Mouse (Mus musculus) lung, postnatal 25 days (tissue): ENCODE measurements around the gene Gm21818.
"Not testable (repeated sequence)": the region's sequence is repeated elsewhere in the genome, so short reads cannot be mapped to it uniquely, and the experiment has no call there.

Experiments
- DNase-seq: peaks from one replicate; pipeline ENCODE4 v3.0.0; 2022; ENCODE audit warnings: low spot score

The Gm21818 gene

GRCm38 (mm10) chr13:120172133-120172532, at the start of gene Gm21818:
Gm21818 (plus strand) TSS chr13:120172433.
- DNase-seq = not testable (repeated sequence)

GRCm38 (mm10) chr13:120139946-120140345, 32.3 kb upstream of the Gm21818 start, which contains the start of gene Gm20767:
Gm20767 (plus strand) TSS chr13:120140246.
- not testable (repeated sequence) for DNase-seq

GRCm38 (mm10) chr13:120142348-120142747, 29.9 kb upstream of the Gm21818 start:
- DNase-seq = not testable (repeated sequence)

GRCm38 (mm10) chr13:120149660-120150407, 22.4 kb upstream of the Gm21818 start:
- not testable (repeated sequence) for DNase-seq

- DNase-seq = not testable (repeated sequence)
These were observed 21.6 kb upstream of the Gm21818 start for GRCm38 (mm10) chr13:120150589-120150988.

- DNase-seq = not testable (repeated sequence)
These were observed 3.9 kb upstream of the Gm21818 start for GRCm38 (mm10) chr13:120168301-120168700.

- DNase-seq = not testable (repeated sequence)
These were observed 24.1 kb downstream of the Gm21818 start for GRCm38 (mm10) chr13:120196189-120196821.

GRCm38 (mm10) chr13:120215847-120216246, 43.6 kb downstream of the Gm21818 start, which contains the start of gene Gm21762:
Gm21762 (minus strand) TSS chr13:120215947.
- not testable (repeated sequence) for DNase-seq

- DNase-seq = not testable (repeated sequence)
These were observed 48.7 kb downstream of the Gm21818 start for GRCm38 (mm10) chr13:120220922-120221321.

GRCm38 (mm10) chr13:120223012-120223659, 50.9 kb downstream of the Gm21818 start:
- DNase-seq = not testable (repeated sequence)
